Mouse (Mus musculus) liver, adult (tissue): ENCODE measurements around the gene Mast4.

Source experiments
- GATA4 ChIP-seq: IDR thresholded peaks from 2 replicates; pipeline ENCODE4 v1.6.1; 2014; ENCODE audit warnings: mild to moderate bottlenecking, low read length; ENCODE audit not compliant: insufficient replicate concordance

Gene Mast4

GRCm38 (mm10) chr13:102860135-102860534, 474.2 kb downstream of the Mast4 start:
- TF ChIP-seq GATA4, result no peak

GRCm38 (mm10) chr13:102857539-102857838, 476.8 kb downstream of the Mast4 start:
- no peak for TF ChIP-seq GATA4

GRCm38 (mm10) chr13:102856821-102857538, 477.3 kb downstream of the Mast4 start:
- TF ChIP-seq GATA4, result no peak

GRCm38 (mm10) chr13:102852865-102853264, 481.4 kb downstream of the Mast4 start:
- TF ChIP-seq GATA4, result 0 out of 2 replicates have a peak, but pooled peaks have one; percentile 12

- no peak for TF ChIP-seq GATA4
These were observed 483.0 kb downstream of the Mast4 start for GRCm38 (mm10) chr13:102851253-102851652.

GRCm38 (mm10) chr13:102850594-102850993, 483.7 kb downstream of the Mast4 start:
- no peak for TF ChIP-seq GATA4

GRCm38 (mm10) chr13:102849068-102849467, 485.2 kb downstream of the Mast4 start:
- no peak for TF ChIP-seq GATA4

GRCm38 (mm10) chr13:102846473-102846872, 487.8 kb downstream of the Mast4 start:
- no peak for TF ChIP-seq GATA4

GRCm38 (mm10) chr13:102842715-102843114, 491.6 kb downstream of the Mast4 start:
- TF ChIP-seq GATA4, result no peak

- TF ChIP-seq GATA4, result no peak
These were observed 492.1 kb downstream of the Mast4 start for GRCm38 (mm10) chr13:102842237-102842636.

- no peak for TF ChIP-seq GATA4
These were observed 494.4 kb downstream of the Mast4 start for GRCm38 (mm10) chr13:102839741-102840482.

- TF ChIP-seq GATA4, result no peak
These were observed 496.9 kb downstream of the Mast4 start for GRCm38 (mm10) chr13:102837427-102837826.

- TF ChIP-seq GATA4, result no peak
These were observed 499.0 kb downstream of the Mast4 start for GRCm38 (mm10) chr13:102835336-102835735.

GRCm38 (mm10) chr13:102818287-102818686, 516.0 kb downstream of the Mast4 start:
- TF ChIP-seq GATA4, result no peak

- TF ChIP-seq GATA4, result no peak
These were observed 517.6 kb downstream of the Mast4 start for GRCm38 (mm10) chr13:102816689-102817088.

- no peak for TF ChIP-seq GATA4
These were observed 519.1 kb downstream of the Mast4 start for GRCm38 (mm10) chr13:102815158-102815557.
